Mouse (Mus musculus) neural tube, embryonic 13.5 days (tissue): ENCODE measurements around the gene Pigt. TPM values are rescaled to one million over a fixed set of nuclear protein-coding genes. Genes with fewer than 3 reads are reported as not detected.

Experiments used
- ATAC-seq: fragments of 200-750 bp; cut with Nextera tagmentation; 2 replicates; pipeline ENCODE4 v1.8.0; 2017; ENCODE audit warnings: low read depth, mild to moderate bottlenecking, moderate TSS enrichment, moderate library complexity
- H3K27ac ChIP-seq: fragments of 300-500 bp; sonication (generic); replicated peaks from 2 replicates; pipeline ENCODE4 v1.5.1; 2015; ENCODE audit warnings: moderate library complexity, mild to moderate bottlenecking, inconsistent platforms
- H3K27me3 ChIP-seq: fragments of 300-500 bp; sonication (generic); 2 replicates; pipeline ENCODE4 v1.6.1; 2015; ENCODE audit warnings: mild to moderate bottlenecking, inconsistent platforms
- H3K36me3 ChIP-seq: fragments of 300-500 bp; sonication (generic); 2 replicates; pipeline ENCODE4 v1.6.1; 2015; ENCODE audit warnings: mild to moderate bottlenecking, inconsistent platforms
- H3K4me1 ChIP-seq: fragments of 300-500 bp; sonication (generic); replicated peaks from 2 replicates; pipeline ENCODE4 v1.6.1; 2015; ENCODE audit warnings: inconsistent platforms
- H3K4me2 ChIP-seq: fragments of 300-500 bp; sonication (generic); 2 replicates; pipeline ENCODE4 v1.6.1; 2015; ENCODE audit warnings: inconsistent platforms, mild to moderate bottlenecking, moderate library complexity
- H3K4me3 ChIP-seq: fragments of 300-500 bp; sonication (generic); 2 replicates; pipeline ENCODE4 v1.5.1; 2015; ENCODE audit warnings: mild to moderate bottlenecking, inconsistent platforms
- H3K9ac ChIP-seq: fragments of 300-500 bp; sonication (generic); 2 replicates; pipeline ENCODE4 v1.6.1; 2015; ENCODE audit warnings: moderate library complexity, mild to moderate bottlenecking, inconsistent platforms
- H3K9me3 ChIP-seq: fragments of 300-500 bp; sonication (generic); 2 replicates; pipeline ENCODE4 v1.6.1; 2016; ENCODE audit warnings: inconsistent platforms
- WGBS: fragments of 180-500 bp; shearing (Covaris S2); methylation state at CpG from one replicate; pipeline ENCODE4 v1.1.7; 2015; 5-methylcytosine and 5-hydroxymethylcytosine counted together
- polyA plus RNA-seq: library from polyadenylated mRNA; unstranded; fragments of >200 nt; fragmentation: Nextera tagmentation; extraction: Ambion mirVana; gene quantifications from 2 replicates; pipeline ENCODE4 v1.2.1, GENCODE M21; 2015

Pigt gene
- polyA plus RNA-seq, 1 experiment from 2014 or later: 69.1 TPM

DNA sequence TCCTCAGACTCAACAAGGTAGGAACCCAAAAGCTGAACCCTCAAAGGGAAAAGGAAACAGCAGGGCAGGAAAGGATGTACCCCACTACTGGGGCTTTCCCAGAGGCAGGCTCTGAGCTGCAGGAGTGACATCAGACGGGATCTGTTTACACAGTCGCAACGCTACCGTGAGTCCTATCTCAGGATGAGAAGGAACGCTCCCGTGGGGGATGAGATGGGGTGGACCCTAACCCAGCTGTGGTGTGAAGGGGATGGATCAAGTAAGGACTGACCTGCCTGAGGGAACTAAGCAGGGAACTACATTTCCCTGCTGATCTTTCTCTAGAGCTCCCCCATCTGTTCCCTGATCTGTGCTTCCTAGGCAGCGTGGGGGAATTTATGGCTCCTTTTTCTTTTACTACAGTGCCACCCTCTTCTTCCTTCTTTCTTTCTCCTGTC lies 40.4 kb upstream of the Pigt start, which contains the start of gene Sys1:
Sys1 (plus strand) TSS at position 101 of the 437 bp plus-strand sequence.
- H3K36me3 ChIP-seq: no peaks in the 10 kb centered on the region
- WGBS: 2% methylated on average over 7 of the region's 7 CpGs
- ATAC-seq: no peak
- peak within 1 kb of the TSS; percentile 16 for H3K4me3 ChIP-seq
- peak within 1 kb of the TSS; percentile 45 for H3K4me2 ChIP-seq
- H3K4me1 ChIP-seq: peaks cover 16% of the 10 kb centered on the region
- peak within 1 kb of the TSS; percentile 46; the same call in 1 of the 2 replicates for H3K27ac ChIP-seq
- H3K9me3 ChIP-seq: no peaks in the 10 kb centered on the region
- peak within 1 kb of the TSS; percentile 63 for H3K9ac ChIP-seq
- no peaks in the 10 kb centered on the region for H3K27me3 ChIP-seq

DNA sequence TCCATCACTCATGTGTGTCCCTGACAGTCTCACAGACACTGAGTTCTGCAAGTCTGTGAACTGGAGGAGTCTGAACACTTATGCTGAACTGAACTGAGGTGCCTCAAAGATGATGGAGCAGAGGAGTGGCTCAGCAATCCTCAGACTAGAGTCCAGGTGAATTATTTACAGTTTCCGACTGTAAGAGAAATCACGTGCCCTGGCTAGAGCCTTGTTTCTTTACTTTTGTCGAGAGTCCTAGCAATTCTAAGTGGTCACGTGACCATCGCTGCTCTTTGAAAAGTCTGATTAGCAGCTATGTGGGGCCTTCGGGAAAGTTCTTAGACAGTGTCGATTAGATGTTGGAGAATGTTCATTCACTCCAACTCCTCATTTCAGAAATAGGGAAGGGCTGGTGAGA lies 39.4 kb upstream of the Pigt start:
- H3K9me3 ChIP-seq: no peaks in the 10 kb centered on the region
- H3K4me3 ChIP-seq: no peak overlapping the region
- H3K4me2 ChIP-seq: no peak overlapping the region
- no peaks in the 10 kb centered on the region for H3K27me3 ChIP-seq
- H3K27ac ChIP-seq: no peak overlapping the region
- no peak for ATAC-seq
- no peak overlapping the region for H3K9ac ChIP-seq
- peaks cover under 1% of the 10 kb centered on the region for H3K36me3 ChIP-seq
- H3K4me1 ChIP-seq: peaks cover 25% of the 10 kb centered on the region
- 63% methylated on average over 7 of the region's 7 CpGs for WGBS

GRCm38 (mm10) chr2:164458535-164458934 lies 38.8 kb upstream of the Pigt start:
- WGBS: 88% methylated on average over 8 of the region's 8 CpGs
- Histone ChIP-seq H3K4me2 (no peak overlapping the region), H3K27me3 (no peaks in the 10 kb centered on the region), H3K4me3 (no peak overlapping the region), H3K36me3 (peaks cover 7% of the 10 kb centered on the region), H3K4me1 (peaks cover 25% of the 10 kb centered on the region), H3K27ac (no peak overlapping the region), H3K9me3 (no peaks in the 10 kb centered on the region), H3K9ac (no peak overlapping the region)
- ATAC-seq: no peak

DNA sequence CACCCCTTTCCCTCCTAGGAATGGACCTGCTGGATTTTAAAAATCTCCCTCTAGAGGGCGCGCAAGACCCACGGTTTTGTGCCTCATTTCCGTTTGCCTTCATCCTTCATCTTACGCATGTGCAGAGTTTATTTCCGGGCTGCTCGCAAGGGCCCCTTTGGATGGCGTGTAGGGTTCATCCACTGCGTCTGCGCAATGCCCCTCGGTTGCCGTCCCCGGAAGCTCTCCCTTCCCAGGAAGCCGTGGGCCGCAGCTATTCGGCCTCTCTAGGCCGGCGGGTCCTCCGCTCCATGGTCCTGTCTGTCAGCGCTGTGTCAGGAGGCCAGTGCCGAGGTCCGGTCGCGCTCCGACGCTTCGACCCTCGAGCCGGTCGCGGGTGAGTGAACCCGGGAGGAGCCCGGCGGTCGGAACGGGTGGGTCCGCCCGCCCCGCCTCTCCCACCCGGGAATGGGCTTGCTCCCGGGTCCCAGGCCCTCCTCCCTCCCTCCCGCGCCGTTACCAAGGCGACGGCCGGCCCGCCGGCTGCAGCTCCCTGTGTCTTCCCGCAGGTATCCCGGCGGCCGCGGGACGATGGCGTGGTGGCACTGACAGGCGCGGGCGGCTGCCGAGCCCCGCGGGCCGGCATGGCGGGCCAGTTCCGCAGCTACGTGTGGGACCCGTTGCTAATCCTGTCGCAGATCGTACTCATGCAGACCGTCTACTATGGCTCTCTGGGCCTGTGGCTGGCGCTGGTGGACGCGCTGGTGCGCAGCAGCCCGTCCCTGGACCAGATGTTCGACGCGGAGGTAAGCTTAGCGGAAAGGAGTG lies 36.4 kb upstream of the Pigt start, which contains the start of gene Gm20458:
Gm20458 (plus strand) TSS at position 223 of the 807 bp plus-strand sequence.
- WGBS: under 1% methylated on average over 72 of the region's 79 CpGs
- peak within 1 kb of the TSS; percentile 94 for H3K4me3 ChIP-seq
- H3K4me1 ChIP-seq: peaks cover 25% of the 10 kb centered on the region
- ATAC-seq: peak; percentile 100
- H3K27ac ChIP-seq: peak within 1 kb of the TSS; percentile 93
- H3K27me3 ChIP-seq: no peaks in the 10 kb centered on the region
- no peaks in the 10 kb centered on the region for H3K9me3 ChIP-seq
- H3K36me3 ChIP-seq: peaks cover 28% of the 10 kb centered on the region
- H3K9ac ChIP-seq: peak within 1 kb of the TSS; percentile 83
- H3K4me2 ChIP-seq: peak within 1 kb of the TSS; percentile 87

GRCm38 (mm10) chr2:164465161-164465560 lies 32.2 kb upstream of the Pigt start:
- ATAC-seq: no peak
- Histone ChIP-seq H3K9me3 (no peaks in the 10 kb centered on the region), H3K4me1 (peaks cover 14% of the 10 kb centered on the region), H3K9ac (no peak overlapping the region), H3K4me2 (no peak overlapping the region), H3K36me3 (peaks cover 67% of the 10 kb centered on the region), H3K27me3 (no peaks in the 10 kb centered on the region), H3K4me3 (no peak overlapping the region), H3K27ac (no peak overlapping the region)

- no peak for ATAC-seq
- Histone ChIP-seq H3K27me3 (no peaks in the 10 kb centered on the region), H3K9ac (no peak overlapping the region), H3K27ac (no peak overlapping the region), H3K4me2 (no peak overlapping the region), H3K36me3 (peaks cover 76% of the 10 kb centered on the region), H3K4me3 (no peak overlapping the region), H3K9me3 (no peaks in the 10 kb centered on the region), H3K4me1 (peaks cover 10% of the 10 kb centered on the region)
- 88% methylated on average over 5 of the region's 5 CpGs for WGBS
Measured at GRCm38 (mm10) chr2:164466787-164467186, 30.5 kb upstream of the Pigt start.

GRCm38 (mm10) chr2:164470254-164470653 lies 27.1 kb upstream of the Pigt start:
- Histone ChIP-seq H3K36me3 (peaks cover 81% of the 10 kb centered on the region), H3K27ac (no peak overlapping the region), H3K4me2 (no peak overlapping the region), H3K4me3 (no peak overlapping the region), H3K9me3 (no peaks in the 10 kb centered on the region), H3K4me1 (no peaks in the 10 kb centered on the region), H3K27me3 (no peaks in the 10 kb centered on the region), H3K9ac (no peak overlapping the region)
- ATAC-seq: no peak
- WGBS: 31% methylated on average over 10 of the region's 10 CpGs

DNA sequence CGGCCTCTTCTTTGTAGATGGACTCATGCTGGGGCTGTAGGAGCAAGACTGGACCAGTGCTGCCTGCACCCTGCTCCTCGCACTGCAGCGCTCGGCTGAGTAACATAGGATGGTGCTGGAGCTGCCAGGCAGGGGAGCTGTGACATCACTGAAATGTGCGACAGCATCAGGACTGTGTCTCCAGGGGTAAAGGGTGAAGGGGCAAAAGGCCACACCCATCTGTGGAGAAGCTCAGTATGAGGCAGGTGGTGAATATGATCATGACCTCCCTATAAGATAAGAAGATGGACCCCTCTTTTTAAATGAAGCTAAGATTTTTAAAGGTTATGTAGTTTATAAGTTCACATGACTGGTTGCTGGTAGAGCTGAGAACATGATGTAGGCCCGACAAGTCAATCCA lies 23.7 kb upstream of the Pigt start, which contains the start of gene Trp53tg5:
Trp53tg5 (minus strand) TSS at position 101 of the 400 bp plus-strand sequence.
- H3K4me1 ChIP-seq: no peaks in the 10 kb centered on the region
- ATAC-seq: no peak
- WGBS: 93% methylated on average over 6 of the region's 6 CpGs
- H3K9me3 ChIP-seq: no peaks in the 10 kb centered on the region
- H3K36me3 ChIP-seq: peaks cover 73% of the 10 kb centered on the region
- H3K4me3 ChIP-seq: no peak within 1 kb of the TSS
- H3K4me2 ChIP-seq: no peak within 1 kb of the TSS
- no peak within 1 kb of the TSS for H3K27ac ChIP-seq
- H3K9ac ChIP-seq: no peak within 1 kb of the TSS
- no peaks in the 10 kb centered on the region for H3K27me3 ChIP-seq

DNA sequence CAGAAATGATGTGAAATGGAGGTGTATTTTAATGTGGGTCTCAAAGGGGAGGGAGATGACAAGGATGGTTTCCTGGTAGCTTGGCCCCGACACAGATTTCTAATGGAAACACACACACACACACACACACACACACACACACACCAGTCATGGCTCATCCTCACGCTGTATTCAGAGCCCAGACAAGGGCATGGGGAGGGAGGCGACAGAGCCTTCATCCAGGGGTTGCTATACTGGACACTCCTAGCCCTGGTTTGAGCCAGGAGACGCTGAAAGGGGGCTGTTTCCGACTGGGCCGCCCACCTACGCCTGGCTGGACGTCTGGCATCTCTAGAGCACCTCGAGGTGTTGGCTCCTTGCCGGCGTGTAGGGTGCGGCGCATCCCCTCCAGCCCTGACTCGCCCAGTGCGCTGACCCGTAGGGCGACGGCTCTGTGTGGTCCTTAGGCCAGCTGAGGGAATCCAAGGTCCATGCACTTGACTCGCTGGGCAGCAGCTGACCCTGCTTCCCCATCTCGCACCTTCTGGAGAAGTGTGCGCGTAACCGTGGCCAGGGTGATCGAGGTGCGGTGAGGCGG lies 11.6 kb upstream of the Pigt start, which contains the start of gene Dbndd2:
Dbndd2 (plus strand) TSS at position 426 of the 577 bp plus-strand sequence.
- peaks cover 9% of the 10 kb centered on the region for H3K36me3 ChIP-seq
- H3K27me3 ChIP-seq: peaks cover 27% of the 10 kb centered on the region
- H3K4me2 ChIP-seq: peak within 1 kb of the TSS; percentile 100
- H3K9ac ChIP-seq: peak within 1 kb of the TSS; percentile 78
- ATAC-seq: peak; percentile 60
- peak within 1 kb of the TSS; percentile 71 for H3K4me3 ChIP-seq
- 2% methylated on average over 26 of the region's 26 CpGs for WGBS
- H3K4me1 ChIP-seq: peaks cover 21% of the 10 kb centered on the region
- no peaks in the 10 kb centered on the region for H3K9me3 ChIP-seq
- H3K27ac ChIP-seq: no peak within 1 kb of the TSS

GRCm38 (mm10) chr2:164486258-164487114 lies 10.8 kb upstream of the Pigt start:
- no peaks in the 10 kb centered on the region for H3K9me3 ChIP-seq
- H3K4me2 ChIP-seq: peak overlapping the region; percentile 100
- ATAC-seq: peak; percentile 63
- peaks cover 21% of the 10 kb centered on the region for H3K4me1 ChIP-seq
- H3K9ac ChIP-seq: peak overlapping the region; percentile 78
- peaks cover 11% of the 10 kb centered on the region for H3K36me3 ChIP-seq
- under 1% methylated on average over 80 of the region's 90 CpGs for WGBS
- H3K27me3 ChIP-seq: peaks cover 27% of the 10 kb centered on the region
- H3K4me3 ChIP-seq: peak overlapping the region; percentile 71
- H3K27ac ChIP-seq: no peak overlapping the region

- H3K36me3 ChIP-seq: peaks cover 11% of the 10 kb centered on the region
- no peak for ATAC-seq
- peak overlapping the region; percentile 71 for H3K4me3 ChIP-seq
- H3K9ac ChIP-seq: peak overlapping the region; percentile 78
- no peaks in the 10 kb centered on the region for H3K9me3 ChIP-seq
- H3K27ac ChIP-seq: no peak overlapping the region
- WGBS: 12% methylated on average over 11 of the region's 11 CpGs
- peaks cover 27% of the 10 kb centered on the region for H3K27me3 ChIP-seq
- peaks cover 21% of the 10 kb centered on the region for H3K4me1 ChIP-seq
- H3K4me2 ChIP-seq: peak overlapping the region; percentile 100
Measured at GRCm38 (mm10) chr2:164487115-164487527, 10.2 kb upstream of the Pigt start.
